Mouse (Mus musculus) intestine, embryonic 15.5 days (tissue): Measurements from ENCODE around the gene Amn. TPM values are rescaled to one million over a fixed set of nuclear protein-coding genes. Genes with fewer than 3 reads are reported as not detected.

Experiments used
- ATAC-seq: fragments of 200-750 bp; cut with Nextera tagmentation; 2 replicates; pipeline ENCODE4 v1.8.0; 2017; ENCODE audit warnings: moderate TSS enrichment, moderate library complexity
- H3K27ac ChIP-seq: fragments of 300-500 bp; sonication (generic); 2 replicates; pipeline ENCODE4 v1.5.1; 2015; ENCODE audit warnings: mild to moderate bottlenecking, inconsistent platforms
- H3K27me3 ChIP-seq: fragments of 300-500 bp; sonication (generic); replicated peaks from 2 replicates; pipeline ENCODE4 v1.6.1; 2015; ENCODE audit warnings: inconsistent platforms
- H3K36me3 ChIP-seq: fragments of 300-500 bp; sonication (generic); 2 replicates; pipeline ENCODE4 v1.6.1; 2015; ENCODE audit warnings: inconsistent platforms
- H3K4me1 ChIP-seq: fragments of 300-500 bp; sonication (generic); replicated peaks from 2 replicates; pipeline ENCODE4 v1.6.1; 2015; ENCODE audit warnings: inconsistent platforms
- H3K4me2 ChIP-seq: fragments of 300-500 bp; sonication (generic); replicated peaks from 2 replicates; pipeline ENCODE4 v1.6.1; 2015; ENCODE audit warnings: mild to moderate bottlenecking, inconsistent platforms
- H3K4me3 ChIP-seq: fragments of 300-500 bp; sonication (generic); replicated peaks from 2 replicates; pipeline ENCODE4 v1.5.1; 2015; ENCODE audit warnings: inconsistent platforms
- H3K9ac ChIP-seq: fragments of 300-500 bp; sonication (generic); 2 replicates; pipeline ENCODE4 v1.6.1; 2015; ENCODE audit warnings: inconsistent platforms
- H3K9me3 ChIP-seq: fragments of 300-500 bp; sonication (generic); 2 replicates; pipeline ENCODE4 v1.6.1; 2016; ENCODE audit warnings: inconsistent platforms
- WGBS: fragments of 180-500 bp; shearing (Covaris S2); methylation state at CpG from one replicate; pipeline ENCODE4 v1.1.7; 2015; 5-methylcytosine and 5-hydroxymethylcytosine counted together
- polyA plus RNA-seq: library from polyadenylated mRNA; unstranded; fragments of >200 nt; fragmentation: Nextera tagmentation; extraction: Ambion mirVana; gene quantifications from 2 replicates; pipeline ENCODE4 v1.2.1, GENCODE M21; 2015

Amn gene
- polyA plus RNA-seq, 1 experiment from 2014 or later = 127 TPM

GRCm38 (mm10) chr12:111241916-111242315 lies 29.0 kb upstream of the Amn start:
- H3K4me3 ChIP-seq = no peak overlapping the region
- H3K27ac ChIP-seq = no peak overlapping the region
- no peaks in the 10 kb centered on the region for H3K27me3 ChIP-seq
- H3K4me2 ChIP-seq = no peak overlapping the region
- no peak overlapping the region for H3K9ac ChIP-seq
- H3K9me3 ChIP-seq = no peaks in the 10 kb centered on the region
- H3K4me1 ChIP-seq = no peaks in the 10 kb centered on the region
- 97% methylated on average over 6 of the region's 6 CpGs for WGBS
- H3K36me3 ChIP-seq = no peaks in the 10 kb centered on the region
- no peak for ATAC-seq

- no peaks in the 10 kb centered on the region for H3K27me3 ChIP-seq
- no peaks in the 10 kb centered on the region for H3K9me3 ChIP-seq
- H3K27ac ChIP-seq = no peak overlapping the region
- 94% methylated on average over 5 of the region's 5 CpGs for WGBS
- no peaks in the 10 kb centered on the region for H3K36me3 ChIP-seq
- no peak for ATAC-seq
- H3K4me1 ChIP-seq = no peaks in the 10 kb centered on the region
- no peak overlapping the region for H3K4me2 ChIP-seq
- H3K4me3 ChIP-seq = no peak overlapping the region
- no peak overlapping the region for H3K9ac ChIP-seq
Measured at GRCm38 (mm10) chr12:111242346-111242745, 28.5 kb upstream of the Amn start.

GRCm38 (mm10) chr12:111243733-111244132 lies 27.2 kb upstream of the Amn start:
- ATAC-seq = no peak
- no peak overlapping the region for H3K4me2 ChIP-seq
- no peaks in the 10 kb centered on the region for H3K4me1 ChIP-seq
- 0 out of 2 replicates have a peak, but pooled peaks cover 3% of the 10 kb centered on the region for H3K36me3 ChIP-seq
- H3K27ac ChIP-seq = no peak overlapping the region
- no peak overlapping the region for H3K4me3 ChIP-seq
- no peaks in the 10 kb centered on the region for H3K9me3 ChIP-seq
- no peak overlapping the region for H3K9ac ChIP-seq
- H3K27me3 ChIP-seq = no peaks in the 10 kb centered on the region
- WGBS = 78% methylated on average over 12 of the region's 12 CpGs

GRCm38 (mm10) chr12:111245070-111245469 lies 25.8 kb upstream of the Amn start:
- 84% methylated on average over 6 of the region's 6 CpGs for WGBS
- no peak overlapping the region for H3K4me2 ChIP-seq
- H3K4me3 ChIP-seq = no peak overlapping the region
- no peaks in the 10 kb centered on the region for H3K27me3 ChIP-seq
- no peaks in the 10 kb centered on the region for H3K4me1 ChIP-seq
- H3K9me3 ChIP-seq = no peaks in the 10 kb centered on the region
- H3K36me3 ChIP-seq = 0 out of 2 replicates have a peak, but pooled peaks cover 3% of the 10 kb centered on the region
- H3K9ac ChIP-seq = no peak overlapping the region
- H3K27ac ChIP-seq = no peak overlapping the region
- ATAC-seq = no peak

- Histone ChIP-seq H3K9me3 (no peaks in the 10 kb centered on the region), H3K27ac (no peak overlapping the region), H3K9ac (no peak overlapping the region), H3K36me3 (0 out of 2 replicates have a peak, but pooled peaks cover 3% of the 10 kb centered on the region), H3K4me2 (no peak overlapping the region), H3K27me3 (no peaks in the 10 kb centered on the region), H3K4me3 (no peak overlapping the region), H3K4me1 (no peaks in the 10 kb centered on the region)
- 85% methylated on average over 9 of the region's 9 CpGs for WGBS
- no peak for ATAC-seq
Measured at GRCm38 (mm10) chr12:111246808-111247464, 24.0 kb upstream of the Amn start.

- no peaks in the 10 kb centered on the region for H3K4me1 ChIP-seq
- no peak overlapping the region for H3K27ac ChIP-seq
- ATAC-seq = no peak
- H3K9ac ChIP-seq = no peak overlapping the region
- H3K9me3 ChIP-seq = no peaks in the 10 kb centered on the region
- H3K36me3 ChIP-seq = 0 out of 2 replicates have a peak, but pooled peaks cover 3% of the 10 kb centered on the region
- no peaks in the 10 kb centered on the region for H3K27me3 ChIP-seq
- no peak overlapping the region for H3K4me2 ChIP-seq
- WGBS = 51% methylated on average over 3 of the region's 3 CpGs
- H3K4me3 ChIP-seq = no peak overlapping the region
Measured at GRCm38 (mm10) chr12:111249095-111249494, 21.8 kb upstream of the Amn start.

- H3K27me3 ChIP-seq = no peaks in the 10 kb centered on the region
- no peak for ATAC-seq
- 89% methylated on average over 8 of the region's 8 CpGs for WGBS
Measured at GRCm38 (mm10) chr12:111250116-111250515, 20.8 kb upstream of the Amn start.

DNA sequence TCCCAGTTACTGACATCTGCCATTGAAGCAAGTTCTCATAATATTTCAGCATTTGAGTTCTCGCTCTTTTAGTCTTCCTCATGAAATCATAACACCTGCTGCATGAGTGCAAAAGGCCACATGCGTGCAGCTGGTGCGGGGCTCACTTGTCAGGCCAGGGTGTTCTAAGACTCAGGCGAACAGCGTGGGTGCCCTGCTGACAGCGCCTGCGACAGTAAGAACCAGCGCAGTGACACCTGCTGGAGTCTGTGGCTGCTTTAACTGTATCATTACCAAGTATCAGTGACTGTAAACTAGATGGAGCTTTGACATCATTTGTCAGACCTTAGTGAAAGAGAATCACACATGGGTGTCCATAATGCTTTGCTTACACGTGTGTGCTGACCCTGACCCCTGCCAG lies 19.7 kb upstream of the Amn start:
- 73% methylated on average over 9 of the region's 9 CpGs for WGBS

More at GRCm38 (mm10) chr12:111250116-111250515, 20.8 kb upstream of the Amn start:
- no peaks in the 10 kb centered on the region for H3K4me1 ChIP-seq
- no peaks in the 10 kb centered on the region for H3K9me3 ChIP-seq
- H3K4me3 ChIP-seq = no peak overlapping the region
- H3K4me2 ChIP-seq = no peak overlapping the region
- H3K27ac ChIP-seq = no peak overlapping the region
- H3K36me3 ChIP-seq = peaks cover 3% of the 10 kb centered on the region; the same call in 1 of the 2 replicates
- H3K9ac ChIP-seq = no peak overlapping the region

GRCm38 (mm10) chr12:111263650-111264049 lies 7.2 kb upstream of the Amn start:
- Histone ChIP-seq H3K4me2 (no peak overlapping the region), H3K4me1 (peaks cover 5% of the 10 kb centered on the region), H3K4me3 (no peak overlapping the region), H3K9ac (no peak overlapping the region), H3K36me3 (0 out of 2 replicates have a peak, but pooled peaks cover 5% of the 10 kb centered on the region), H3K27me3 (no peaks in the 10 kb centered on the region), H3K9me3 (no peaks in the 10 kb centered on the region), H3K27ac (no peak overlapping the region)
- ATAC-seq = no peak
- WGBS = 97% methylated on average over 16 of the region's 16 CpGs

More for the DNA sequence above, 19.7 kb upstream of the Amn start:
- no peaks in the 10 kb centered on the region for H3K4me1 ChIP-seq
- no peak overlapping the region for H3K4me2 ChIP-seq
- H3K9me3 ChIP-seq = no peaks in the 10 kb centered on the region
- H3K27ac ChIP-seq = no peak overlapping the region
- H3K36me3 ChIP-seq = peaks cover 3% of the 10 kb centered on the region; the same call in 1 of the 2 replicates
- ATAC-seq = no peak
- H3K27me3 ChIP-seq = no peaks in the 10 kb centered on the region
- no peak overlapping the region for H3K4me3 ChIP-seq
- H3K9ac ChIP-seq = no peak overlapping the region

DNA sequence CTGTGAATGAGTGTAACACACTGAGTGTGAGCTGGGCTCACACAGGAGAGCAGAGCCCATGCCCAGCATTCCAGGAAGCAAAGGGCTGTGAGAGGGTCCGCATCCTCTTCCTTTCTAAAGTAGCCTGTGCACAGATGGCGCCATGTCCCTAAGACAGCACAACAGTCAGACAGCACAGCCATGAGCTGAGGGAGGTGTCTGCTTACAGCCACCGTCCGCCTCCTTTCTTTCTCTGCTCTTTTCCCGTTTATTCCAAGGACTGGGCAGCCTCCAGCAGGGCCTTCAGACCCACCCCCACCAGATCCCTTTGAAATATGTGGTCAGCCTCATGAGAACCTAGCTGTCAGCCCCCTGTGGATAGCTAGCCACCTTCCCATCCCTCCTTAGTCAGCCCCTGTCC lies 5.7 kb upstream of the Amn start:
- Histone ChIP-seq H3K27me3 (peaks cover 2% of the 10 kb centered on the region; the same call in 1 of the 2 replicates), H3K4me3 (no peak overlapping the region), H3K9ac (no peak overlapping the region), H3K4me2 (no peak overlapping the region), H3K36me3 (0 out of 2 replicates have a peak, but pooled peaks cover 5% of the 10 kb centered on the region), H3K4me1 (peaks cover 5% of the 10 kb centered on the region), H3K9me3 (no peaks in the 10 kb centered on the region), H3K27ac (no peak overlapping the region)
- ATAC-seq = no peak
- WGBS = 71% methylated on average over 5 of the region's 5 CpGs

- peaks cover 16% of the 10 kb centered on the region for H3K27me3 ChIP-seq
- H3K9me3 ChIP-seq = no peaks in the 10 kb centered on the region
- H3K36me3 ChIP-seq = 0 out of 2 replicates have a peak, but pooled peaks cover 5% of the 10 kb centered on the region
- ATAC-seq = no peak
- 85% methylated on average over 12 of the region's 12 CpGs for WGBS
- H3K27ac ChIP-seq = no peak overlapping the region
- H3K4me1 ChIP-seq = peaks cover 12% of the 10 kb centered on the region
- no peak overlapping the region for H3K4me2 ChIP-seq
- H3K4me3 ChIP-seq = no peak overlapping the region
- H3K9ac ChIP-seq = no peak overlapping the region
Measured at GRCm38 (mm10) chr12:111266592-111266991, 4.3 kb upstream of the Amn start.

DNA sequence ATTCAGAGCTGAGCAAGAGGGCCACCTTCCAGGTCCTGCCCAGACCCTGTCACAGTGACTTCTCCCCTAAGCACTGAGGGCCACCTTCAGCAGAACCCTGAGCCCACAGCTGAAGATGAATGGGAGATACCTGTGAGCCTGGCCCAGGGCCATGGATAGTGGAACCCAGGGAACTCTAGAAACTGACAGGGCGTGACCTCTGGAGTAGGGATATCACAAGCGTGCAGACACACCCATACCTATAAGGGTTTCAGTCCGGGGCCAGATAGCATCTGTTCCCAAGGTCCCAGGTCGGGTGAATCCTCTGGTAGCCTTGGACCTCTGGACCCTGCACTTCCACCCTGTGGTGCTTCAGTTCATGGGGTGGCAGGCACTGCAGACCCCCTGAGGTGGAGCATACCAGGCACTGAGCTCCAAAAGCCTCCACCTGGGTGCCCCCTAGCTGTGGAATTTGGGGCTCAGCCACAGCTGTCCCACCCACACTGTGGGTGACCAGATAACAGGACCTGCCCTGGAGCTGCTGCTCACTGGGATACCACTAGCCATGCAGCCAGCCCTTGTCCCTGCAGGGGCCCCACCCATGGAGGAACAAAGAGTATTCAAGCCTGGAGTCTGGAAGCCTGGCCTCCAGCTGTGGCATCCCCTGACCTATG lies 3.1 kb upstream of the Amn start:
- WGBS = 64% methylated on average over 4 of the region's 4 CpGs
- H3K36me3 ChIP-seq = 0 out of 2 replicates have a peak, but pooled peaks cover 5% of the 10 kb centered on the region
- 0 out of 2 replicates have a peak, but pooled peaks have one; percentile 10 for ATAC-seq
- H3K4me2 ChIP-seq = no peak overlapping the region
- H3K4me3 ChIP-seq = no peak overlapping the region
- peaks cover 12% of the 10 kb centered on the region for H3K4me1 ChIP-seq
- no peaks in the 10 kb centered on the region for H3K9me3 ChIP-seq
- no peak overlapping the region for H3K9ac ChIP-seq
- peaks cover 27% of the 10 kb centered on the region for H3K27me3 ChIP-seq
- no peak overlapping the region for H3K27ac ChIP-seq
